Mouse (Mus musculus): ENCODE data around the gene Pmpcb. TPM values are rescaled to one million over a fixed set of nuclear protein-coding genes. Genes with fewer than 3 reads are reported as not detected.

The Pmpcb gene
- polyA plus RNA-seq, 1 experiment from 2014 or later = 107 TPM

GRCm38 (mm10) chr5:21743606-21744005 lies 6.7 kb downstream of the Pmpcb start:
- 96% methylated on average over 10 of the region's 10 CpGs for WGBS (ENCODE audit: missing documents)
- Histone ChIP-seq H3K4me3 (ENCODE audit: inconsistent target) (no peak overlapping the region), H3K36me3 (ENCODE audit: inconsistent target) (peaks cover 88% of the 10 kb centered on the region), H3K27ac (no peak overlapping the region), H3K79me2 (ENCODE audit: inconsistent target) (peaks cover 6% of the 10 kb centered on the region; the same call in 1 of the 2 replicates)

GRCm38 (mm10) chr5:21744651-21745050 lies 7.7 kb downstream of the Pmpcb start:
- no peak overlapping the region for H3K4me3 ChIP-seq (ENCODE audit: inconsistent target)
- H3K27ac ChIP-seq = no peak overlapping the region
- no peaks in the 10 kb centered on the region for H3K79me2 ChIP-seq (ENCODE audit: inconsistent target)
- H3K36me3 ChIP-seq (ENCODE audit: inconsistent target) = peaks cover 93% of the 10 kb centered on the region

- no peak overlapping the region for H3K27ac ChIP-seq
- no peaks in the 10 kb centered on the region for H3K79me2 ChIP-seq (ENCODE audit: inconsistent target)
- peaks cover 83% of the 10 kb centered on the region for H3K36me3 ChIP-seq (ENCODE audit: inconsistent target)
- H3K4me3 ChIP-seq (ENCODE audit: inconsistent target) = no peak overlapping the region
- WGBS (ENCODE audit: missing documents) = 97% methylated on average over 6 of the region's 8 CpGs
These were observed 9.0 kb downstream of the Pmpcb start for GRCm38 (mm10) chr5:21745966-21746365.

DNA sequence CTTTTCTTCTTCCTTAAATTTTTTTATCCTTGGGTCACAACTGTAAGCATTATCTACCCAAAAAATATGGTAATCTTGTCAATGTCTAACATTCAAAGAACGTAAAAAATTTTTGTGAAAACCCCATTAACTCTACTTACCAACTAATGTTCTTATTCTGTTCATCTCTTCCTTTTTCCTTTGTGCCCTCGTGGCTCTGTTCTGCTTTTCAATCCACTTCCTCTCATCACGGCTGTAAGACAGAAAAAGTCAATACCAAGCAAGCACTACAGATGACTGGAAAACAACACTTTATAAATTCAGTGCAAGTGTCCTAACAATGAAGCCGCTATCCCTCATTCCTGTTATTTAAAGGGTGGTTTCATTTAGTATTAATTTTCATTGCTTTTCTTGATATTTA lies 31.6 kb downstream of the Pmpcb start:
- Histone ChIP-seq H3K36me3 (ENCODE audit: inconsistent target) (peaks cover 43% of the 10 kb centered on the region), H3K4me3 (ENCODE audit: inconsistent target) (no peak overlapping the region), H3K27ac (peak overlapping the region; percentile 46), H3K79me2 (ENCODE audit: inconsistent target) (no peaks in the 10 kb centered on the region)
- 40% methylated on average over 4 of the region's 4 CpGs for WGBS (ENCODE audit: missing documents)

DNA sequence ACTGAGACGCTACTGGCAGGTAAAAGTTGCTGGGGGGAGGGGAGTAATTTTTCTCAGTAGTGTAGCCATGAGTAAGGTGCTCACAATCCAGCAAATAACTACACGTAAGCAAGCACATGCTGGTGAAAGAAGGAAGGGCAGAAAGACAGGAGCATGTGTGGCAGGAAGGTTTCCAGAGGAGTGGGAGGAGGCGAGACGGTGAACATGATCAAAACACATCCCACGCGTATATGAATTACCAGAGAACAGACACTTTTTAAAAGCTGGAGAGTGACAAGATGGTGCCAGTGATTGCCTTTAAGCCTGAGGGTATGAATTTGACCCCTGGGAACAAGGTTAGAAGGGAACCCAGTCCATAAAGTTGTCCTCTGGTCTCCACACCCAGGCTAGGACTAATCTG lies 32.9 kb downstream of the Pmpcb start:
- WGBS (ENCODE audit: missing documents) = 93% methylated on average over 6 of the region's 6 CpGs
- H3K36me3 ChIP-seq (ENCODE audit: inconsistent target) = peaks cover 43% of the 10 kb centered on the region

DNA sequence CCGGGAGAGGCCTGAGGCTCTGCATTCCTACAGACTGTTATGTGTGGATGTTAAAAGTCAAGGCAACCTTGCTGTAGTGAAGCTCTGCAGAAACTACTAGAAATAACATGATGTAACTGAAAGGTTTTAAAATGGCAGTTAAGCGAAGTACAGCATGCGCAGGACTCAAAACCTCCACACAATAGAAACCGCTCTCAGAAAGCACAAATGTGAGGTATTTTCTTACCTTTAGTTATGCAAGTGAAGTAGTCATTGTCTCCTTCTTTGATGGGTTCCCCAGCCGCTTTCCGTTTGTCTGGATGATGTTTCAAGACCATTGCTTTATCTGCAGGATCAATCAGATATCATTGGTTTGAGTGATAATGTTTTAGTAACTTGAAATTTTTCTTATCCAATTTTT lies 39.5 kb downstream of the Pmpcb start:
- WGBS (ENCODE audit: missing documents) = 96% methylated on average over 6 of the region's 6 CpGs
- H3K4me3 ChIP-seq (ENCODE audit: inconsistent target) = no peak overlapping the region
- H3K36me3 ChIP-seq (ENCODE audit: inconsistent target) = peaks cover 55% of the 10 kb centered on the region
- no peak overlapping the region for H3K27ac ChIP-seq
- H3K79me2 ChIP-seq (ENCODE audit: inconsistent target) = no peaks in the 10 kb centered on the region; the same call in 1 of the 2 replicates

More for the DNA sequence above, 32.9 kb downstream of the Pmpcb start:
- no peak overlapping the region for H3K4me3 ChIP-seq (ENCODE audit: inconsistent target)
- H3K79me2 ChIP-seq (ENCODE audit: inconsistent target) = no peaks in the 10 kb centered on the region
- H3K27ac ChIP-seq = no peak overlapping the region

- peaks cover 47% of the 10 kb centered on the region for H3K79me2 ChIP-seq (ENCODE audit: inconsistent target)
These were observed 47.5 kb downstream of the Pmpcb start for GRCm38 (mm10) chr5:21784161-21785052.

GRCm38 (mm10) chr5:21785053-21785452 lies 48.1 kb downstream of the Pmpcb start, which contains the start of the genes Dnajc2 and Psmc2:
Gene Dnajc2, minus strand, starts transcription at chr5:21785251.
Gene Psmc2, plus strand, starts transcription at chr5:21785283.
- WGBS (ENCODE audit: missing documents) = under 1% methylated on average over 36 of the region's 37 CpGs

More at GRCm38 (mm10) chr5:21784161-21785052, 47.5 kb downstream of the Pmpcb start:
- Histone ChIP-seq H3K4me3 (ENCODE audit: inconsistent target) (peak overlapping the region; percentile 67), H3K27ac (no peak overlapping the region), H3K36me3 (ENCODE audit: inconsistent target) (peaks cover 33% of the 10 kb centered on the region)
- WGBS (ENCODE audit: missing documents) = under 1% methylated on average over 51 of the region's 51 CpGs

GRCm38 (mm10) chr5:21785776-21786175 lies 48.8 kb downstream of the Pmpcb start:
- H3K4me3 ChIP-seq (ENCODE audit: inconsistent target) = no peak overlapping the region
- peaks cover 60% of the 10 kb centered on the region for H3K79me2 ChIP-seq (ENCODE audit: inconsistent target)
- peaks cover 19% of the 10 kb centered on the region; the same call in 1 of the 2 replicates for H3K36me3 ChIP-seq (ENCODE audit: inconsistent target)
- H3K27ac ChIP-seq = no peak overlapping the region
- WGBS (ENCODE audit: missing documents) = 86% methylated on average over 6 of the region's 7 CpGs

More at GRCm38 (mm10) chr5:21785053-21785452, 48.1 kb downstream of the Pmpcb start, which contains the start of the genes Dnajc2 and Psmc2:
- Histone ChIP-seq H3K27ac (peak within 1 kb of the TSS; percentile 56), H3K36me3 (ENCODE audit: inconsistent target) (peaks cover 26% of the 10 kb centered on the region; the same call in 1 of the 2 replicates), H3K4me3 (ENCODE audit: inconsistent target) (peak within 1 kb of the TSS; percentile 94), H3K79me2 (ENCODE audit: inconsistent target) (peaks cover 53% of the 10 kb centered on the region)

- peak overlapping the region; percentile 56 for H3K27ac ChIP-seq
- peaks cover 68% of the 10 kb centered on the region for H3K79me2 ChIP-seq (ENCODE audit: inconsistent target)
- H3K36me3 ChIP-seq (ENCODE audit: inconsistent target) = peaks cover 12% of the 10 kb centered on the region; the same call in 1 of the 2 replicates
- 3% methylated on average over 47 of the region's 51 CpGs for WGBS (ENCODE audit: missing documents)
- peak overlapping the region; percentile 94 for H3K4me3 ChIP-seq (ENCODE audit: inconsistent target)
These were observed 49.6 kb downstream of the Pmpcb start for GRCm38 (mm10) chr5:21786258-21787185.

DNA sequence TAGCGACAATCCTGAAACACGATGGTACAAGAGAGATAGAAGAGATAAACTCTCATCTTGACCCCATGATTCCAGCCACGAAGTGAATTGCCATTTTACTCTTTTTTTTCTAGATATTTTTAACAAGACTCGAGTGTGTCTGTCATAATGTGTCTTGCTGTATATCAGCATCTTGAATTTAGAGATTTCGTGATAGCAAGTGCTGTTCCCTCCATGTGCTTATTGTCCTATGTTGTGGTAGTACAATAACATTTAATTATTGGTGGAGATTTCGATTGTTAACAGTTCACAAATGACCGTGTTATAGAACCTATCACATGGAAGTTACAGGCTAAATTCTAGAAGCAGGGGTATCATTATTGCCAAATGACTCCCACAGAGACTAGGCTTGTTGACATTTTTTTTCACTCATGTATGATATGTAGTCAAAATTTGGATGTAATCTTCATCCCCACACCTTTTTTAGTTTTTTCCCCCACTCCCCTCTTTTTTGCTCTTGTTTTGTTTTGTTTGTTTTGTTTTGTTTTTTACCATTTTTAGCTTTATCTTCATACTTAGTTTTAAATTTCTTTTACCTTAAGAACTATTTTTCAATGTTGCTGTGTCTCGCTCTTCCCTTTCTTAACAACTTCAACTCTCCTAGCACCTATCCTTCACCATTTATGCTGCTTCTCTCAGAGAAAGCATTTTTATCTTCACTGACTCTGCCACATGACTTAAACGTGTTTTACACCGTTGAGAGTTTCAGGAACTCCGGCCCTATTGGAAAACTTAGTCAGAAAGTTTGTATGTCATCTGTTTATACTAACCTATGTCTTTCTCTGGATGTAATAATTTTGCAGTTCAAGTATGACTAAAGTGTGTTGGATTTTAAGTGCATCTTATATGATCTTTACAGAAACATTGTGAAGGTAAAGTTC lies 50.5 kb downstream of the Pmpcb start:
- WGBS (ENCODE audit: missing documents) = 36% methylated on average over 11 of the region's 11 CpGs
- Histone ChIP-seq H3K36me3 (ENCODE audit: inconsistent target) (peaks cover 3% of the 10 kb centered on the region; the same call in 1 of the 2 replicates), H3K27ac (peak overlapping the region; percentile 56), H3K79me2 (ENCODE audit: inconsistent target) (peaks cover 77% of the 10 kb centered on the region), H3K4me3 (ENCODE audit: inconsistent target) (peak overlapping the region; percentile 94)

- WGBS (ENCODE audit: missing documents) = 83% methylated on average over 5 of the region's 5 CpGs
- H3K4me3 ChIP-seq (ENCODE audit: inconsistent target) = no peak overlapping the region
- peaks cover 82% of the 10 kb centered on the region for H3K79me2 ChIP-seq (ENCODE audit: inconsistent target)
- no peak overlapping the region for H3K27ac ChIP-seq
- H3K36me3 ChIP-seq (ENCODE audit: inconsistent target) = no peaks in the 10 kb centered on the region
These were observed 52.1 kb downstream of the Pmpcb start for GRCm38 (mm10) chr5:21789061-21789460.

DNA sequence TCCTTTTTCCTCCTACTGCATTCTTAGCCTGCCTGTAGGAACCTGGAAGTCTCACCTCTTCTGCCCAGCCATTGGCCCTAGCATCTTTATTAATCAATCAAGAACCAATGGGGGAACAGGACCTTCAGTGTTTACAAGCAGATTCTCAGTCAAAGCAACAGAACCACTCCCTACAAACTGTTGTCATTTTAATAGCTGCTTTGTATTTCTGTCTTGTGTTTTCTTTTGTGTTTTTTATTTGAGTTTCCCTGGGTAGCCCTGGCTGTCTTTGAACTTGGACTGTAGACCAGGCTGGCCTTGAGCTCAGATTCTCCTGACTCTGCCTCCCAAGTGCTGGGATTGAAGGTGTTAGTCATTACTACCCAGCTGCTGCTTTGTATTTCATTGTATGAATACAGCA lies 55.2 kb downstream of the Pmpcb start:
- Histone ChIP-seq H3K27ac (no peak overlapping the region), H3K36me3 (ENCODE audit: inconsistent target) (peaks cover 21% of the 10 kb centered on the region), H3K79me2 (ENCODE audit: inconsistent target) (peaks cover 82% of the 10 kb centered on the region), H3K4me3 (ENCODE audit: inconsistent target) (no peak overlapping the region)

Data from macrophage (primary cell).